Mouse (Mus musculus): ENCODE data around the gene Fbxw4. TPM values are rescaled to one million over a fixed set of nuclear protein-coding genes. Genes with fewer than 3 reads are reported as not detected.

The Fbxw4 gene
- 10 to 100 TPM; 31.6 to 36.4 TPM for total RNA-seq (2021)
- long read RNA-seq, experiment 1, transcript Fbxw4-201 (9 exons, 2,068 nt), result major isoform, 15 of 28 reads
- long read RNA-seq, experiment 1, partial matches to known transcripts, result 3 of 28 reads
- long read RNA-seq, experiment 1, other reads (novel, unspliced or antisense), result 6 of 28 reads
- long read RNA-seq, experiment 2, transcript Fbxw4-201 (9 exons, 2,068 nt), result major isoform, 20 of 28 reads
- long read RNA-seq, experiment 2, partial matches to known transcripts, result 2 of 28 reads
- long read RNA-seq, experiment 2, other reads (novel, unspliced or antisense), result 3 of 28 reads

DNA sequence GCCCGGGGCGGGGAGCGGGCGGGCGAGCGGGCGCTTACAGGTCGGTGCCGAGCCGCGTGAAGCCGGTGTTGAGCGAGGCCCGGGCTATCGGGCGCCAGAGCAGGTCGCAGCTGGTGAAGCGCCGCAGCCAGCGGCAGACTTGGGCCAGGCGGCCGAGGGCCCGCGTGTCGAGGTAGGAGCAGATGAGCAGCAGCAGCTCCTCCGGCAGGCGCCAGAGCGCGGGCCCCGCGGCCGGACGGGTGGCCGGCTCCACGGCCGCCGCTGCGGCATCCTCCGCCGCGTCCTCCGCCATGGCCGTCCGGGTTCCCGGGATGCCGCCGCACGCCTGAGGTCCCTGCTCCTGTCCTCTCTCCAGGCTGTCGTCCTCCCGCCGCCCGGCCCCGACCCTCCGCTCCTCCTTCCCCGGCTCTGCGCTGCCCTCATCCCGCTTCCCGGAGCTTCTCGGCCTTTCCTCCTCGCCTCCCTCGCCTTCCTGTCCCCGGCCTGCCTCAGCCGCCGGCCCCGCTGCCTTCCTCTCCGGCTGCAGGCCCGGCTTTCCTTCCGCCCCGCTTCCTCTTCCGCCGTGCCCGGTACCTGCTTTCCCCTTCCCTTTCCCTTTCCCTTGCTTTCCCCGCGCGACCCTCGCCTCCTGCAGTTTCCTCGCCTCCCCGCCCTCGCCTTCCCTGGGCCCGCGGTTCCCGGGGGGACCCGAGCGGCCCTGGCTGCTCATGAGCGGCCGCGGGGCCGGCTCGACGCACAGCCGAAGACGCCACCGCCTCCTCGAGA lies at the start of gene Fbxw4:
TSS of gene Fbxw4 (minus strand) at position 575 of the 765 bp plus-strand sequence.
- peak; percentile 59 to 76 for DNase-seq (ENCODE audit: low spot score in 2 of 2)

- DNase-seq (ENCODE audit: low spot score in 2 of 2), result no peak
Observed at GRCm38 (mm10) chr19:45708704-45709103, 48.6 kb upstream of the Fbxw4 start.

DNA sequence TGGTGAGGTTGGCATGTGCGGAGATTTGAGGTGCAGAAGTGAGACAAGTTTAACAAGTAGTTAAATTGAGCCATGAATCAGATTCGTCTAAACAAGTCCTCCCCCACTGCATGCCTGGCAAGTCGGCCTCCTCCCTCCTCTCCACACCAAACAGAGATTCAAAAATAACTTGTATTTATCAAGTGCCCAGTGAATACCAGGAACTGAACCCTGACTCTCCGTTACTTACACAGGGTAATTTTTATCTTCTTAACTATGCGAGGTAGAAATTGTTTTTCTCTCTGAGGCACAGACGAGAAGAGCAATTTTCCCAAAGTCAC lies 36.1 kb upstream of the Fbxw4 start:
- no peak for DNase-seq (ENCODE audit: low spot score in 2 of 2)

- DNase-seq (ENCODE audit: low spot score in 2 of 2), result no peak
Observed at GRCm38 (mm10) chr19:45695496-45696280, 35.6 kb upstream of the Fbxw4 start.

- no peak for DNase-seq (ENCODE audit: low spot score in 2 of 2)
Observed at GRCm38 (mm10) chr19:45694056-45694455, 33.9 kb upstream of the Fbxw4 start.

- DNase-seq (ENCODE audit: low spot score in 2 of 2), result peak; percentile 47 to 48
Observed at GRCm38 (mm10) chr19:45692211-45692610, 32.1 kb upstream of the Fbxw4 start.

DNA sequence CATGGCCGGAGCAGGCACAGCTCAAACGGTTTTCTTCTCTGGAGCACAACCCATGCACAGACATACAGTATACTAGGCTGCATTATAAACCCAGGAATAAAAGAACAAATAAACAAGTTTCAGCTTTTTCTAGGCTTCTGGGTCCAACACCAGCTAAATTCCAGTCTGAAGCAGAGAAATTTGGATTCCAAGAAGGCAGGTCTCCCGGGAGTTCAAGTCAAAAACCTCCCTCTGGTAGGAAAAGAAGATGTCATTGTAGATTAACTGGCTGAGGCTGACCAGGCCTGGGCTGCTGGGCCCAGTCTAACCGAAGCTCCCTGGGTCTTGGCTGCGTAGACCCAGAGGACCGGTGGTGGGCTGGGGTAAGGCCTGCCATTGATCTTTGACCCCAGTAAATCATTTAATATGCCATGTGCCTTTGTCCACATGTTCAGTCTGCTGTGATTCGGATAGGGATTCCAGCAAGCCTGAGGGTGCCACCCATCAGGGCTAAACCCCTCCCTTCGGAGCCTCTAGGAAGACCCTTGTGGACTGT lies 31.0 kb upstream of the Fbxw4 start:
- DNase-seq (ENCODE audit: low spot score in 2 of 2), result no peak

DNA sequence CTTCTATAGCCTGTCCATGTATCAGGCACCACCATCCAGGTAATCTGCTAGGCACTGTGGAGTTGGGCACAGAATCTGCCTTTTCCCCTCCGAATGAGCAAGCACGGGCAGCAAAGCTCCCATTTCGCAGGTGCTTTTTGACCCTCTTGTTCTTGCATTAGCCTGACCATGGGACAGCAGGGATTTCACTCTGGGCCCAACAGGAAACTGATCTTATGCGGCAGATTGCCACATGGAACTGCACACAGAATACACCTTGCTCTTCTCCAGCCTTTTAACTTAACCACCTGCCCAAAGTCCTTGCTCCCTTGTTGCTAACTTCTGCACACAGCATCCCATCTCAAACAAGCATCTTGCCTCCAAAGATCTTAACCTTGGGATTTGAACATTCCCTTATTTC lies 26.9 kb upstream of the Fbxw4 start:
- DNase-seq (ENCODE audit: low spot score in 2 of 2), result no peak

GRCm38 (mm10) chr19:45683676-45684075 lies 23.6 kb upstream of the Fbxw4 start:
- no peak for DNase-seq (ENCODE audit: low spot score in 2 of 2)

GRCm38 (mm10) chr19:45680495-45681130 lies 20.5 kb upstream of the Fbxw4 start:
- DNase-seq (ENCODE audit: low spot score in 2 of 2), result no peak

DNA sequence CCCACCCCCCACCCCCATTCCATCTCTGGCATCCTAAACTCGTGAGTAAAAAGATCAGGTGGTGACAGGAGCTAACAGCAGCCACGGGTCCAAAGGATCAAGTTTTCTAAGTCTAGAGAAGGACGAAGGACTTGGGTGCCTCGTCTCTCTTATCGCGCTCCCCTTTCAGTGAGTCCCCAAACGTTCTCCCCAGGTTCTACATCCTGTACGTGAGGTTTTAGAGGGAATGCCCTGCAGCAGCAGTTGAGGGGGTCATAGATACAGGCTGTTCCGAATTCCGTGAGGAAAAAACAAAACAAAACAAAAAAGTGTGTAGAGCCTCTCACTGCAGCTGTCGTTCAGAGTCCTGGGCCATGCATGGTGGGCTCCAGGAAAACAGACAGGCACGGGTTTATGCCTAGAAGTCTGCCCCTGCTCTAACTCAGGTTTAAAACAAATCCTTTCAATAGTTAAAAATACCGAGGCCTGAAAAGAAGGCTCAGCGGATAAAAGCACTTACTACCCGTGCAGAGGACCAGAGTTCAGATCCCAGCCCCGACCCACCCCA lies 16.7 kb upstream of the Fbxw4 start:
- no peak for DNase-seq (ENCODE audit: low spot score in 2 of 2)

DNA sequence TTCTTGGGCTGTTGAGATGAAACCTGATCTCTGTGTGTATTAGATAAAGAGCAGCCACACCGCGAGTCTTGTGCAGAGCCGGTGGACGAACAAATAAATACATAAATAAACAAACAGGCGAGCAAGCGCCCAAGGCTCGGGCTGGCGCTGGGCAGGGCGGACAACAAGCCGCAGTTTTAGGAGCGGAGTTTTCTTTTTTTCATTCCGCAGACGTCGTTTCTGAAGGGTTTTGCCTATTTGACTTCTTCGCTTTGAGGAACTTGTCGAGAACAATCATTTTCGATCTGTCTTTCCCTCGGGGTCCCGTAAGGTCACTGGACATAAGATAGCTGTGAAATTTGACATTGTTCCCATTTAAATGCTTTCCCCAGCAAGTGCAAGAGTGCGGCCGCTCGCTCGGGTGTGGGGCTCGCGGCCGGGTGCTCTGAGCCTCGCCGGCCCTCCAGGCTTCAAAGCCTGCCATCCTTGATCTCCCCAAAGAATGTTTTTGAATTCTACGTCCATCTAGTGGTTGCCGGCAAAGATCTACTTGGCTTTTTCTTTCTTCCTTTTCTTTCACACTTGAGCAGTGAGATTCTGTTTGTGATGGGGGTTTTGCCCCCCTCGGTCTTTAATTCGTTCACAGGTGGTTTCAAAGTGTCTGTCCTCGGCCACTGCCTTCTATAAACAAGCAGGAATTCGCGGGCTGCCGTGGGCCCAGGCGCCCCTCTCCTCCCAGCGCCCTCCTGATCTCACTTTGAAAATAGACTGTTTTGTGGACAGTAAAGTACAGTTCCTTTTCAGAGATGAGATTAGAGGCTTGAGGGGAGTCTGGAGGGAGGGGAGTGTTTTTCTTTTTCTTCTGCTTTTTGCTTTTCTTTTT lies 15.8 kb upstream of the Fbxw4 start:
- DNase-seq (ENCODE audit: low spot score in 2 of 2), result no peak

DNA sequence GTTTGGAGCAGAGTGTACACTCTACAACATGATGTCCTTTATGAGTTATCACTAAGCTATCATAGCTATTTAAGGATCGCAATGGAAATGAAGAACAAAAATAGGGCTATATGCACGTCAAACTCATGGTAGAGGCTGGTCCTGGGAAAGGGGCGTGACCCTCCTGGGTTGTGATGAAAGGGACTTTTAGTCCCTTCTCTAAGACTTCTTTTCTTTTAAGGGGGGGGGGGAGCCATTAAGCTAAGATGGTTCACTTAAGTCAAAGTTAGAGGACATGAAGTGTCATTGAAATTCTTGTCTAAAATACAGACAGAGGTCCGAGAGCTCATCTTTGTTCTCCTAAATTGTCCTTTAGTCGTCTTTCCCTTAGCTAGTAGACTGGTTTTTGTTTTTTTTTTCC lies 15.1 kb upstream of the Fbxw4 start:
- DNase-seq (ENCODE audit: low spot score in 2 of 2), result no peak

DNA sequence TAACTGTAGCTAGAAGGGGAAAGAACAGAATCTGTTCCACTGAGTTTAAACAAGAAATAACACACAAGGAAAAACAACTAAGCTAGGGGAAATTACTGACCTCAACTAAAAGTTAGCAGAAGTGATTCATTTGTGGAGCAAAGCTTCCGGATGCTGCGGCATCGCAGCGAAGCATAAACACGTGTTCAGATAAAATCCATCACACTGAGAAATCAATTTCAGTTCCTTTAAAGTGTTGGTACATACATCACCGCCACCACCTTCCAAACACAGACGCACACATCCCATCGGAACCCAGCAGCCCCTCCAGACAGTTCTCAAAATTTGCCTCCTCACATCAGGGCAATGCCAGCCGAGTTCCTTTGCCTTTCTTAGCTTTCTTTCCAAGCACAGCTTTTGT lies 12.9 kb upstream of the Fbxw4 start:
- no peak for DNase-seq (ENCODE audit: low spot score in 2 of 2)

GRCm38 (mm10) chr19:45668986-45669385 lies 8.9 kb upstream of the Fbxw4 start:
- no peak for DNase-seq (ENCODE audit: low spot score in 2 of 2)

DNA sequence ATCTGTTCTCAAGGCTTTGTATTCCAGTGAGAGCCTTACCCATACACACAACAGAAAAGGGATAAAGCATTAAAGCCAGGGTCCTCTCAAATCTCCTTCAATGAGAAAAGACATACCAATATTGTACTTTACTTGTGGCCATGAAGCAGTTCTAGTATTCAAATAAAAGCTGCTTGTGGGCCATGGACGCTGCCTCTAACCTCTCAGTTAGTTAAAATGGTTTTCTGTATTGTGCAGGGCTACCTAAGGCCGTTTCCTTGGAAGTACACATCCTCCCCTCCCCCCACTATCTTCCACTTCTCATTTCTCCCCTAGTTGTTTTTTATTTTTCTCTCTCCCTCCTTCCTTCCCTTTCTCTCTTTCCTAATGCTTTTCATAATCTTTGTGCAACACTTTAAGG lies 3.7 kb upstream of the Fbxw4 start:
- no peak for DNase-seq (ENCODE audit: low spot score in 2 of 2)

DNA sequence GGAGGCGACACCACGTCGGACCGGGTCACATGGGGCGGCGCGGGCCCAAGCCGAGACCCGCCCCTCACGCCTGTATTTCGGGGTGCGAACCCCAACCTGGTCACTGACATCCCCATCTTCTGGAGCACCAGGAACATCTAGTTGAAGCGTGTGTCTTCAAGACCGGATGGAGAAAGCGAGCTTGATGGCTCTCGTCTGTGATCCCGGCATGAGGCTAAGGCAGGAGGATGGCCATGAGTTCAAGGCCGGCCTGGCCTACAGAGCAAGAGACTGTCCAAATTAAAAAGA lies 335 bp upstream of the Fbxw4 start:
- no peak for DNase-seq (ENCODE audit: low spot score in 2 of 2)

DNA sequence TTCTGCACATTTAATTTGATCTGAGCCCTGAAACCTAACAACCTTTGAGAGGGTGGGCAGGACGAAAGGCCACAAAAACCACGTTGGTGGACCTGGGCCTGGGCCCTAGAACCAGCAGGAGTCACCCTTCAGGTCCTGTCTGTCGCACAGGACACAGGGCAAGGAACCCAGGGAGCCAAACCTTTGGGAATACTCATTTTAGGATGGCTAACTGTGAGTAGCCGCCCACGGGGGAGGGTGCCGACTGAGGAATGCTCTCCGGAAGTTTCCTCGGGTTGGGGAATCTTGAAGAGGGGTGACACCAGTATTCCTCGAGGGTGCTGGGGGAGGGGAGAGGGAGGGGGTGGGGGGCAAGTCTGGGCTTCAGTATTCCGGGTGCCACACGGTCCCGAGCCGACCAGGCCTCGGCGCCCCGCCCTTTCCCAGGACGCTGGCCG lies 793 bp downstream of the Fbxw4 start:
- peak; percentile 12 to 17 for DNase-seq (ENCODE audit: low spot score in 2 of 2)

- DNase-seq (ENCODE audit: low spot score in 2 of 2), result no peak
Observed at GRCm38 (mm10) chr19:45658556-45659268, 1.4 kb downstream of the Fbxw4 start.

DNA sequence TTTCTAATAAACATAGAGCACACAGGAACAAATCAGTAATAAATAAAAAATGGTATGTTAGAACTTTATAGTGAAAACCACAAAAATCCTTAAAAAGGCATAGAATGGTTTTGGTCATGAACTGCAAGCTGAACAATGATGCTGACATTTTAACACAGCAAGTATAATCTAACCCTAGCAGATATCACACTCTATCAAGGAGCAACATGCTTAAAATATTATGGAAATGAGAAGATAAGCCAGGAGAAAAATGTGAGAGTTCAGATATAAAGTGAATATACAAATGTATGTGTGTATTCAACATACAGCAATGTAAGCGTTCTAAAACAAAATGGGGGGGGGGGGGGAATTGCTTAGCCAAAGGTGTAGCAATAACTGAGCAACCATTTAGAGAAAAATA lies 2.3 kb downstream of the Fbxw4 start:
- no peak for DNase-seq (ENCODE audit: low spot score in 2 of 2)
